16 mouse cellular contexts compared by ENCODE assay signal in genomic region chr19:26510185-26510584, GRCm38 (mm10).
DNase-seq lines count a peak whose midpoint lies in the region; ATAC-seq and TF ChIP-seq lines count a peak whose summit lies in the region.
"Had no signal": no experiment of that assay in that cellular context is flagged by ENCODE, and none has a peak within 500 bp of the region (broad histone marks: within the 10 kb centered on the region; RNA-seq: fewer than 3 reads in every experiment).

No protein-coding gene starts in this region.

- peak overlapping the region; percentile 59 for H3K27ac ChIP-seq in midbrain, embryonic 13.5 days
- H3K27ac ChIP-seq in midbrain, embryonic 11.5 days (ENCODE audit: low read depth, low read length), result no peak overlapping the region
- H3K27ac ChIP-seq in embryonic facial prominence, embryonic 14.5 days (replicated peaks; ENCODE audit: low read depth, low read length), result 0 out of 2 replicates have a peak overlapping the region, but pooled peaks have one; percentile 44
- H3K27ac ChIP-seq in neural tube, embryonic 15.5 days (replicated peaks), result peak overlapping the region; percentile 67
- no peak overlapping the region for H3K27ac ChIP-seq in intestine, postnatal 0 days (ENCODE audit: low read depth, low read length)
- H3K27ac ChIP-seq: limb, embryonic 13.5 days; liver, embryonic 13.5 days; stomach, postnatal 0 days had no signal

- ATAC-seq in midbrain, embryonic 13.5 days, result peak; percentile 67; the same call in 1 of the 2 replicates
- no peak for ATAC-seq in midbrain, embryonic 11.5 days (ENCODE audit: low FRiP score)
- ATAC-seq in embryonic facial prominence, embryonic 14.5 days (ENCODE audit: low read depth), result no peak; the same call in 1 of the 2 replicates
- no peak for ATAC-seq in neural tube, embryonic 15.5 days (ENCODE audit: low FRiP score)
- no peak for ATAC-seq in intestine, postnatal 0 days
- ATAC-seq: inflammation-experienced regulatory T-cells, adult 6 months had no signal

- WGBS in midbrain, embryonic 13.5 days, result 64% methylated on average over 10 of the region's 12 CpGs
- WGBS in midbrain, embryonic 11.5 days, result 78% methylated on average over 12 of the region's 12 CpGs
- 65% methylated on average over 9 of the region's 12 CpGs for WGBS in embryonic facial prominence, embryonic 14.5 days
- 88% methylated on average over 12 of the region's 12 CpGs for WGBS in neural tube, embryonic 15.5 days
- 73% methylated on average over 12 of the region's 12 CpGs for WGBS in intestine, postnatal 0 days

- H3K4me1 ChIP-seq in midbrain, embryonic 13.5 days (replicated peaks), result peaks cover 21% of the 10 kb centered on the region
- peaks cover 3% of the 10 kb centered on the region; the same call in 1 of the 2 replicates for H3K4me1 ChIP-seq in midbrain, embryonic 11.5 days (ENCODE audit: control insufficient read depth, insufficient read depth, low read length)
- peaks cover 15% of the 10 kb centered on the region for H3K4me1 ChIP-seq in embryonic facial prominence, embryonic 14.5 days (ENCODE audit: control insufficient read depth, insufficient read depth, low read length)
- peaks cover 11% of the 10 kb centered on the region for H3K4me1 ChIP-seq in neural tube, embryonic 15.5 days
- H3K4me1 ChIP-seq in intestine, postnatal 0 days (replicated peaks; ENCODE audit: control insufficient read depth, insufficient read depth, low read length), result no peaks in the 10 kb centered on the region
- H3K4me1 ChIP-seq: liver, embryonic 13.5 days had no signal

- no peak overlapping the region for H3K4me2 ChIP-seq in midbrain, embryonic 13.5 days (replicated peaks)
- H3K4me2 ChIP-seq in midbrain, embryonic 11.5 days, result no peak overlapping the region
- H3K4me2 ChIP-seq in embryonic facial prominence, embryonic 14.5 days (ENCODE audit: low read depth, low read length), result no peak overlapping the region
- no peak overlapping the region for H3K4me2 ChIP-seq in neural tube, embryonic 15.5 days
- H3K4me2 ChIP-seq in intestine, postnatal 0 days (replicated peaks; ENCODE audit: low read depth), result no peak overlapping the region
- H3K4me2 ChIP-seq: heart, embryonic 11.5 days; limb, embryonic 13.5 days; liver, embryonic 13.5 days; lung, embryonic 14.5 days had no signal

- no peaks in the 10 kb centered on the region for H3K36me3 ChIP-seq in midbrain, embryonic 13.5 days
- no peaks in the 10 kb centered on the region for H3K36me3 ChIP-seq in midbrain, embryonic 11.5 days (ENCODE audit: control insufficient read depth, insufficient read depth, low read length)
- no peaks in the 10 kb centered on the region for H3K36me3 ChIP-seq in embryonic facial prominence, embryonic 14.5 days (ENCODE audit: control insufficient read depth, insufficient read depth, low read length)
- no peaks in the 10 kb centered on the region for H3K36me3 ChIP-seq in neural tube, embryonic 15.5 days
- H3K36me3 ChIP-seq in intestine, postnatal 0 days (ENCODE audit: control insufficient read depth, insufficient read depth), result no peaks in the 10 kb centered on the region
- H3K36me3 ChIP-seq: limb, embryonic 13.5 days; liver, embryonic 13.5 days had no signal

- intact Hi-C loops in heart, postnatal 25 days (cut with DNase I), result no loop called here

- no peaks in the 10 kb centered on the region; the same call in 1 of the 2 replicates for H3K9me3 ChIP-seq in midbrain, embryonic 13.5 days
- H3K9me3 ChIP-seq in midbrain, embryonic 11.5 days (ENCODE audit: control insufficient read depth, low read length), result no peaks in the 10 kb centered on the region
- 0 out of 2 replicates have a peak, but pooled peaks cover 2% of the 10 kb centered on the region for H3K9me3 ChIP-seq in embryonic facial prominence, embryonic 14.5 days (ENCODE audit: control insufficient read depth, low read length)
- no peaks in the 10 kb centered on the region for H3K9me3 ChIP-seq in neural tube, embryonic 15.5 days (replicated peaks)
- H3K9me3 ChIP-seq in intestine, postnatal 0 days (ENCODE audit: control insufficient read depth), result no peaks in the 10 kb centered on the region
- H3K9me3 ChIP-seq: liver, embryonic 13.5 days had no signal

- TF ChIP-seq CTCF in intestine, postnatal 0 days (IDR thresholded peaks at IDR 0.05; ENCODE audit: low read depth), result no peak

- no peak overlapping the region for H3K4me3 ChIP-seq in midbrain, embryonic 13.5 days (replicated peaks)
- H3K4me3 ChIP-seq in midbrain, embryonic 11.5 days (ENCODE audit: low read depth, low read length), result no peak overlapping the region
- H3K4me3 ChIP-seq in embryonic facial prominence, embryonic 14.5 days (ENCODE audit: low read depth, low read length), result no peak overlapping the region
- no peak overlapping the region for H3K4me3 ChIP-seq in neural tube, embryonic 15.5 days (replicated peaks)
- H3K4me3 ChIP-seq in intestine, postnatal 0 days (ENCODE audit: low read depth, low read length), result no peak overlapping the region
- H3K4me3 ChIP-seq: limb, embryonic 13.5 days; liver, embryonic 13.5 days had no signal

- no peaks in the 10 kb centered on the region for H3K27me3 ChIP-seq in midbrain, embryonic 13.5 days
- no peaks in the 10 kb centered on the region for H3K27me3 ChIP-seq in midbrain, embryonic 11.5 days (ENCODE audit: control insufficient read depth, insufficient read depth, low read length)
- H3K27me3 ChIP-seq in embryonic facial prominence, embryonic 14.5 days (replicated peaks; ENCODE audit: control insufficient read depth, insufficient read depth, low read length), result no peaks in the 10 kb centered on the region
- H3K27me3 ChIP-seq in neural tube, embryonic 15.5 days (replicated peaks), result no peaks in the 10 kb centered on the region
- no peaks in the 10 kb centered on the region for H3K27me3 ChIP-seq in intestine, postnatal 0 days (replicated peaks; ENCODE audit: control insufficient read depth, insufficient read depth, low read length)
- H3K27me3 ChIP-seq: limb, embryonic 13.5 days; liver, embryonic 13.5 days had no signal

- peak; percentile 54 for DNase-seq in heart, adult 11 months
- no peak for DNase-seq in heart, postnatal 25 days (ENCODE audit: low spot score)
- DNase-seq in midbrain, embryonic 11.5 days (ENCODE audit: low spot score, missing footprints), result no peak
- DNase-seq in embryonic facial prominence, embryonic 14.5 days (ENCODE audit: low spot score), result peak; percentile 16
- DNase-seq: cerebellum, adult 8-10 months; heart, postnatal 10 days; liver, embryonic 13.5 days; lung, postnatal 4 days had no signal

- no peak overlapping the region for H3K9ac ChIP-seq in midbrain, embryonic 13.5 days (replicated peaks)
- no peak overlapping the region for H3K9ac ChIP-seq in midbrain, embryonic 11.5 days (ENCODE audit: low read length)
- H3K9ac ChIP-seq in embryonic facial prominence, embryonic 14.5 days (ENCODE audit: low read depth, low read length), result peak overlapping the region; percentile 30; the same call in 1 of the 2 replicates
- H3K9ac ChIP-seq in neural tube, embryonic 15.5 days (replicated peaks), result no peak overlapping the region
- no peak overlapping the region for H3K9ac ChIP-seq in intestine, postnatal 0 days (ENCODE audit: low read depth, low read length)
- H3K9ac ChIP-seq: limb, embryonic 13.5 days; liver, embryonic 13.5 days; lung, embryonic 14.5 days had no signal

Comparison
In these comparisons a context has a peak if more than half of its experiments do, and no peak if none do; other contexts are left out.
1. DNase-seq: peak in heart, adult 11 months (single experiment) and embryonic facial prominence, embryonic 14.5 days (single experiment); none in heart, postnatal 25 days (single experiment) and midbrain, embryonic 11.5 days (single experiment).
2. H3K27ac ChIP-seq: peak in midbrain, embryonic 13.5 days (single experiment), embryonic facial prominence, embryonic 14.5 days (single experiment) and neural tube, embryonic 15.5 days (single experiment); none in midbrain, embryonic 11.5 days (single experiment) and intestine, postnatal 0 days (single experiment).